Mouse (Mus musculus) 416B (cell line): Measurements from ENCODE around the gene Pdcd7.
"Not testable (repeated sequence)": the region's sequence is repeated elsewhere in the genome, so short reads cannot be mapped to it uniquely, and the experiment has no call there.

Experiments used
- DNase-seq: peaks from one replicate; pipeline ENCODE4 v3.0.0; 2011; ENCODE audit warnings: low read depth

The Pdcd7 gene

GRCm38 (mm10) chr9:65345854-65346475 lies at the start of gene Pdcd7:
Gene Pdcd7 (plus strand): TSS chr9:65346104.
- DNase-seq = peak; percentile 98

- no peak for DNase-seq
Measured at GRCm38 (mm10) chr9:65297056-65297455, 48.8 kb upstream of the Pdcd7 start.

- DNase-seq = no peak
Measured at GRCm38 (mm10) chr9:65298761-65299160, 47.1 kb upstream of the Pdcd7 start.

GRCm38 (mm10) chr9:65299650-65300049 lies 46.3 kb upstream of the Pdcd7 start:
- DNase-seq = no peak

- no peak for DNase-seq
Measured at GRCm38 (mm10) chr9:65302327-65302983, 43.4 kb upstream of the Pdcd7 start.

- DNase-seq = no peak
Measured at GRCm38 (mm10) chr9:65303586-65303985, 42.3 kb upstream of the Pdcd7 start.

GRCm38 (mm10) chr9:65304300-65304699 lies 41.6 kb upstream of the Pdcd7 start:
- no peak for DNase-seq

- DNase-seq = no peak
Measured at GRCm38 (mm10) chr9:65306672-65307071, 39.2 kb upstream of the Pdcd7 start.

- no peak for DNase-seq
Measured at GRCm38 (mm10) chr9:65308011-65308410, 37.9 kb upstream of the Pdcd7 start.

GRCm38 (mm10) chr9:65312669-65313357 lies 33.1 kb upstream of the Pdcd7 start:
- peak; percentile 82 for DNase-seq

- no peak for DNase-seq
Measured at GRCm38 (mm10) chr9:65313846-65314245, 32.1 kb upstream of the Pdcd7 start.

- DNase-seq = no peak
Measured at GRCm38 (mm10) chr9:65322255-65322900, 23.5 kb upstream of the Pdcd7 start.

- no peak for DNase-seq
Measured at GRCm38 (mm10) chr9:65325971-65326370, 19.9 kb upstream of the Pdcd7 start.

- no peak for DNase-seq
Measured at GRCm38 (mm10) chr9:65327371-65327770, 18.5 kb upstream of the Pdcd7 start.

- no peak for DNase-seq
Measured at GRCm38 (mm10) chr9:65333958-65334357, 11.9 kb upstream of the Pdcd7 start.

GRCm38 (mm10) chr9:65339146-65339545 lies 6.8 kb upstream of the Pdcd7 start:
- DNase-seq = no peak

GRCm38 (mm10) chr9:65340414-65340813 lies 5.5 kb upstream of the Pdcd7 start:
- no peak for DNase-seq

- DNase-seq = not testable (repeated sequence)
Measured at GRCm38 (mm10) chr9:65345439-65345838, 465 bp upstream of the Pdcd7 start.

GRCm38 (mm10) chr9:65346476-65347111 lies 690 bp downstream of the Pdcd7 start:
- peak; percentile 59 for DNase-seq

- DNase-seq = no peak
Measured at GRCm38 (mm10) chr9:65347112-65347850, 1.4 kb downstream of the Pdcd7 start.

- peak; percentile 55 for DNase-seq
Measured at GRCm38 (mm10) chr9:65353251-65353650, 7.3 kb downstream of the Pdcd7 start.

- no peak for DNase-seq
Measured at GRCm38 (mm10) chr9:65356561-65356960, 10.7 kb downstream of the Pdcd7 start.
